Mouse (Mus musculus) lung, postnatal 0 days (tissue): Measurements from ENCODE around the gene Strada. TPM values are rescaled to one million over a fixed set of nuclear protein-coding genes. Genes with fewer than 3 reads are reported as not detected.
A peak's percentile ranks its signal among the peaks of the same experiment; 100 is the strongest.

Experiments used
- ATAC-seq: fragments of 200-750 bp; cut with Nextera tagmentation; 2 replicates; pipeline ENCODE4 v1.8.0; 2017; ENCODE audit warnings: moderate library complexity
- DNase-seq: peaks from one replicate; pipeline ENCODE4 v3.0.0-alpha.2; 2016; ENCODE audit warnings: low spot score
- H3K27ac ChIP-seq: fragments of 300-500 bp; sonication (generic); 2 replicates; pipeline ENCODE4 v1.5.1; 2014; ENCODE audit warnings: antibody characterized with exemption, mild to moderate bottlenecking, low read length, mixed read lengths
- H3K27me3 ChIP-seq: fragments of 300-500 bp; sonication (generic); replicated peaks from 2 replicates; pipeline ENCODE4 v1.6.1; 2014; ENCODE audit warnings: low read length, mixed read lengths; ENCODE audit not compliant: insufficient read depth
- H3K36me3 ChIP-seq: fragments of 300-500 bp; sonication (generic); 2 replicates; pipeline ENCODE4 v1.6.1; 2014; ENCODE audit warnings: low read length, mixed read lengths; ENCODE audit not compliant: insufficient read depth
- H3K4me1 ChIP-seq: fragments of 300-500 bp; sonication (generic); 2 replicates; pipeline ENCODE4 v1.6.1; 2014; ENCODE audit warnings: antibody characterized with exemption, low read depth, low read length, mixed read lengths; ENCODE audit not compliant: insufficient read depth
- H3K4me2 ChIP-seq: fragments of 300-500 bp; sonication (generic); replicated peaks from 2 replicates; pipeline ENCODE4 v1.6.1; 2014; ENCODE audit warnings: low read depth, mild to moderate bottlenecking, low read length, moderate library complexity, mixed read lengths
- H3K4me3 ChIP-seq: fragments of 300-500 bp; sonication (generic); 2 replicates; pipeline ENCODE4 v1.5.1; 2014; ENCODE audit warnings: low read depth, low read length
- H3K9ac ChIP-seq: fragments of 300-500 bp; sonication (generic); replicated peaks from 2 replicates; pipeline ENCODE4 v1.6.1; 2014; ENCODE audit warnings: low read depth, mild to moderate bottlenecking
- H3K9me3 ChIP-seq: fragments of 300-500 bp; sonication (generic); 2 replicates; pipeline ENCODE4 v1.6.1; 2016; ENCODE audit warnings: low read length, mixed read lengths
- CTCF ChIP-seq: IDR thresholded peaks from 2 replicates; pipeline ENCODE4 v1.5.1; 2016; ENCODE audit warnings: antibody characterized with exemption, mild to moderate bottlenecking
- EP300 ChIP-seq: IDR thresholded peaks from 2 replicates; pipeline ENCODE4 v1.6.1; 2016; ENCODE audit warnings: antibody characterized with exemption, mild to moderate bottlenecking, control low read depth
- WGBS: fragments of 180-500 bp; shearing (Covaris S2); extraction: QIAGEN DNeasy Blood & Tissue Kit; methylation state at CpG from one replicate; pipeline ENCODE4 v1.1.7; 2014; 5-methylcytosine and 5-hydroxymethylcytosine counted together
- polyA plus RNA-seq: library from polyadenylated mRNA; unstranded; fragments of >200 nt; fragmentation: Nextera tagmentation; extraction: Ambion mirVana; gene quantifications from 2 replicates; pipeline ENCODE4 v1.2.1, GENCODE M21; 2015

Gene Strada
- polyA plus RNA-seq, 1 experiment from 2014 or later = 14.9 TPM

DNA sequence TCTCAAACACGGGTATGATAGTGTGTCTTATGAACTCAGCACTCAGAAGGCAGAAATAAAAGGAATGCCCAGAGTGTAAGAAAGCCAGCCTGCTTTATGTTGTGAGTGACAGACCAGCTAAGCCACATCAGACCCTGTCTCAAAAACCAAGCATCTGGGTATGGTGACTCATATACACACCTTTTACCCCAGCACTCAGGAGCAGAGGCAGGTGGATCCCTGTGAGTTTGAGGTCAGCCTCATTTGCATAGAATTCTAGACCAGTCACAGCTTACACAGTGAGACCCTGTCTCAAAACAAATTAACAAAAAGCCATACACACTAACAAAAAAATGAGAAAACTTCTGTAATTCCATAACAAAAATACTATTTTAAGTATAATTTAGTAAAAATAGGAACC lies 76.1 kb downstream of the Strada start:
- H3K9me3 ChIP-seq = no peaks in the 10 kb centered on the region
- DNase-seq = no peak
- no peak for TF ChIP-seq CTCF
- TF ChIP-seq EP300 = no peak
- H3K27ac ChIP-seq = no peak overlapping the region
- H3K4me3 ChIP-seq = no peak overlapping the region
- no peak overlapping the region for H3K9ac ChIP-seq
- H3K36me3 ChIP-seq = peaks cover 16% of the 10 kb centered on the region
- no peaks in the 10 kb centered on the region for H3K4me1 ChIP-seq
- WGBS = 48% methylated on average over 1 of the region's 1 CpGs
- no peak overlapping the region for H3K4me2 ChIP-seq
- ATAC-seq = no peak
- no peaks in the 10 kb centered on the region for H3K27me3 ChIP-seq

DNA sequence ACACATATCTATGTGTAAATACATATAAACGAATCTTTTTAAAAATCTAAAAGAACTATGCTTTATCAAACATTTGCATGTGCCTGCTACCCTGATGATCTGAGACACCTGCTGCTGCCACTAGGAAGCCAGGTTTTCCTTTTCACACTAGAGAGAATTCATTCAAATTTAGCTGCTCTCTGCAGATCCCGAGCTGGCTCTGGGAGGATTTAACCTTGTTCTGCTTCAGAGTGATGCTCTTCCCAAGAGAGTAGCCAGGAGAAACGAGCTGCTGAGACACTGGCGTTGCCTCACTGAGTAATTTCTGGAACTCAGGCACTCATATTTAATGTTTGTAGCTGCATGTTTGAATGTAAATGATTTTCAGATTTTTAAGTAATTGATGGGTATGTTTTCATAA lies 77.2 kb downstream of the Strada start:
- Histone ChIP-seq H3K36me3 (peaks cover 18% of the 10 kb centered on the region), H3K27me3 (no peaks in the 10 kb centered on the region), H3K9me3 (no peaks in the 10 kb centered on the region), H3K27ac (no peak overlapping the region), H3K4me1 (no peaks in the 10 kb centered on the region), H3K9ac (no peak overlapping the region), H3K4me2 (no peak overlapping the region), H3K4me3 (no peak overlapping the region)
- ATAC-seq = no peak
- no peak for DNase-seq
- TF ChIP-seq CTCF (no peak), EP300 (no peak)
- WGBS = 84% methylated on average over 4 of the region's 4 CpGs

DNA sequence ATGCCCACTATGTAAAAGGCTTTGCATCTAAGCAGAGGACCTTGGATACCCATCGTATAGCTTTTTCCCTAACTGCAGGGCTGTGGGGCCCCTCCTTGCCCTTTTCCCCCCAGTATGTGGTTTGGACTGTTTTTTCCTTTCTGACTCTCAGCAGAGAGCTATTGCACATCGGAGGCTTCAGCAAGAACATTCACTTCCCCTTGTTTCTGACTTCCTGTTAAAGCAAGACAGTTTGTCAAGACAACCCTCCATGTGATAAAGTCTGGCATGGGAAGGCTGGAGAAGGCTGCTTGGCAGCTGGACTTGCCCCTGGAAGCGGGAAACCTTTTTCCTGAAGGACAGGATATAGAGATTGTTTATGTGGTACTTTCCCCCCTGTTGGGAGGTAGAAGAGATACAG lies 79.2 kb downstream of the Strada start:
- Histone ChIP-seq H3K4me2 (no peak overlapping the region), H3K27ac (peak overlapping the region; percentile 16), H3K4me1 (no peaks in the 10 kb centered on the region), H3K4me3 (no peak overlapping the region), H3K27me3 (no peaks in the 10 kb centered on the region), H3K9ac (no peak overlapping the region), H3K36me3 (peaks cover 24% of the 10 kb centered on the region), H3K9me3 (no peaks in the 10 kb centered on the region)
- 57% methylated on average over 3 of the region's 3 CpGs for WGBS
- TF ChIP-seq EP300 (no peak), CTCF (0 out of 2 replicates have a peak, but pooled peaks have one; percentile 2)
- DNase-seq = peak; percentile 70
- peak; percentile 59 for ATAC-seq

DNA sequence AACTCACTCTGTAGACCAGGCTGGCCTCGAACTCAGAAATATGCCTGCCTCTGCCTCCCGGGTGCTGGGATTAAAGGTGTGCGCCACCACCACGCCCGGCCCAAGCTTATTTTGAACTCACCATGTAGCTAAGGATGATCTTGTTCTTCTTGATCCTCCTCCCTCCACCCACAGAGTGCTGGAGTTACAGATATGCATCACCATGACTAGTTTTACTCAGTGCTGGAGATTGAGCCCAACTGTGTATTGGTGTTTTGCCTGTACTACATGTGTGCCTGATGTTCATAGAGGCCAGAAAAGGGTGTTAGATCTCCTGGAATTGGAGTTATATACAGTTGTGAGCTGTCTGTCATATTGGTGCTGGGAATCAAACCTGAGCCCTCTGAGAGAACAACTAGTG lies 79.7 kb downstream of the Strada start:
- Histone ChIP-seq H3K27me3 (no peaks in the 10 kb centered on the region), H3K4me3 (no peak overlapping the region), H3K27ac (peak overlapping the region; percentile 16), H3K4me1 (no peaks in the 10 kb centered on the region), H3K36me3 (peaks cover 28% of the 10 kb centered on the region), H3K9me3 (no peaks in the 10 kb centered on the region), H3K4me2 (no peak overlapping the region), H3K9ac (no peak overlapping the region)
- 91% methylated on average over 5 of the region's 5 CpGs for WGBS
- no peak for DNase-seq
- no peak for ATAC-seq
- TF ChIP-seq EP300 = no peak
- TF ChIP-seq CTCF = no peak

Other genes with a start within 250 kb of the Strada start
- gene Cyb561, start 248.8 kb downstream of the Strada start, polyA plus RNA-seq = 70.5 and 72.2 TPM in 2 replicates
- gene Ace, start 234.2 kb downstream of the Strada start, polyA plus RNA-seq = 73.6 and 74.6 TPM in 2 replicates
- 2.0 and 2.1 TPM in 2 replicates for gene Ace3, start 207.5 kb downstream of the Strada start, polyA plus RNA-seq
- gene Kcnh6, start 194.0 kb downstream of the Strada start, polyA plus RNA-seq = 0.14 and 0.32 TPM in 2 replicates
- gene Dcaf7, start 165.3 kb downstream of the Strada start, polyA plus RNA-seq = 26.6 and 28.9 TPM in 2 replicates
- 5.1 and 5.7 TPM in 2 replicates for gene Taco1, start 136.1 kb downstream of the Strada start, polyA plus RNA-seq
- 25.3 and 26.0 TPM in 2 replicates for gene Map3k3, start 117.6 kb downstream of the Strada start, polyA plus RNA-seq
- not detected in 2 replicates for gene Gm10840, start 41.3 kb downstream of the Strada start, polyA plus RNA-seq
- gene Limd2, start 41.3 kb downstream of the Strada start, polyA plus RNA-seq = 225 and 226 TPM in 2 replicates
- gene Ccdc47, start 14.2 kb upstream of the Strada start, polyA plus RNA-seq = 67.7 and 71.1 TPM in 2 replicates
- 35.3 and 38.4 TPM in 2 replicates for gene Ddx42, start 14.8 kb upstream of the Strada start, polyA plus RNA-seq
- 18.7 and 19.0 TPM in 2 replicates for gene Ftsj3, start 53.9 kb upstream of the Strada start, polyA plus RNA-seq
- gene Psmc5, start 54.0 kb upstream of the Strada start, polyA plus RNA-seq = 150 and 153 TPM in 2 replicates
- gene Smarcd2, start 70.8 kb upstream of the Strada start, polyA plus RNA-seq = 46.9 and 55.5 TPM in 2 replicates
- gene Tcam1, start 74.5 kb upstream of the Strada start, polyA plus RNA-seq = 0.06 and 0.07 TPM in 2 replicates
- not detected in 2 replicates for gene Gh, start 99.7 kb upstream of the Strada start, polyA plus RNA-seq
- 10.8 and 11.8 TPM in 2 replicates for gene Cd79b, start 112.6 kb upstream of the Strada start, polyA plus RNA-seq
- 0.04 TPM in 1 of 2 replicates, not detected in the other for gene Scn4a, start 151.1 kb upstream of the Strada start, polyA plus RNA-seq
- gene Prr29, start 163.3 kb upstream of the Strada start, polyA plus RNA-seq = 8.9 and 10.2 TPM in 2 replicates
- 284 and 329 TPM in 2 replicates for gene Icam2, start 185.9 kb upstream of the Strada start, polyA plus RNA-seq